Mouse (Mus musculus) testis, adult 2 months (tissue): Measurements from ENCODE around the gene Entpd7. TPM values are rescaled to one million over a fixed set of nuclear protein-coding genes. Genes with fewer than 3 reads are reported as not detected.

ENCODE experiments used
- H3K27ac ChIP-seq: fragments of 200-500 bp; 2 replicates; pipeline ENCODE4 v1.5.1; 2012; ENCODE audit warnings: low read depth, low read length; ENCODE audit not compliant: control insufficient read depth, insufficient read depth
- H3K27me3 ChIP-seq: fragments of 200-500 bp; 2 replicates; pipeline ENCODE4 v1.6.1; 2012; ENCODE audit warnings: mild to moderate bottlenecking, low read length, moderate library complexity; ENCODE audit not compliant: control insufficient read depth, insufficient read depth
- H3K36me3 ChIP-seq: fragments of 200-500 bp; 2 replicates; pipeline ENCODE4 v1.6.1; 2012; ENCODE audit warnings: mild to moderate bottlenecking, low read length; ENCODE audit not compliant: control insufficient read depth, insufficient read depth
- H3K4me1 ChIP-seq: fragments of 200-500 bp; 2 replicates; pipeline ENCODE4 v1.6.1; 2012; ENCODE audit warnings: low read length; ENCODE audit not compliant: control insufficient read depth, insufficient read depth
- H3K4me3 ChIP-seq: fragments of 200-500 bp; 2 replicates; pipeline ENCODE4 v1.5.1; 2012; ENCODE audit warnings: low read depth, mild to moderate bottlenecking, low read length, moderate library complexity, mixed read lengths; ENCODE audit not compliant: control insufficient read depth
- CTCF ChIP-seq: fragments of 200-500 bp; IDR thresholded peaks from 2 replicates; pipeline ENCODE4 v1.5.1; 2012; ENCODE audit warnings: low read depth, mild to moderate bottlenecking, inconsistent platforms, low read length, moderate library complexity; ENCODE audit not compliant: control insufficient read depth, insufficient read depth, insufficient replicate concordance
- POLR2A ChIP-seq: fragments of 200-500 bp; IDR thresholded peaks from 2 replicates; pipeline ENCODE4 v1.6.1; 2012; ENCODE audit warnings: low read depth, mild to moderate bottlenecking, inconsistent platforms, low read length, moderate library complexity; ENCODE audit not compliant: control insufficient read depth
- polyA plus RNA-seq: library from polyadenylated mRNA; depleted of rRNA; stranded (reverse); fragments of >200 nt; gene quantifications from 2 replicates; pipeline ENCODE4 v1.2.3, GENCODE M21; 2012

Entpd7 gene
- polyA plus RNA-seq, 1 experiment, result 1.5 TPM

DNA sequence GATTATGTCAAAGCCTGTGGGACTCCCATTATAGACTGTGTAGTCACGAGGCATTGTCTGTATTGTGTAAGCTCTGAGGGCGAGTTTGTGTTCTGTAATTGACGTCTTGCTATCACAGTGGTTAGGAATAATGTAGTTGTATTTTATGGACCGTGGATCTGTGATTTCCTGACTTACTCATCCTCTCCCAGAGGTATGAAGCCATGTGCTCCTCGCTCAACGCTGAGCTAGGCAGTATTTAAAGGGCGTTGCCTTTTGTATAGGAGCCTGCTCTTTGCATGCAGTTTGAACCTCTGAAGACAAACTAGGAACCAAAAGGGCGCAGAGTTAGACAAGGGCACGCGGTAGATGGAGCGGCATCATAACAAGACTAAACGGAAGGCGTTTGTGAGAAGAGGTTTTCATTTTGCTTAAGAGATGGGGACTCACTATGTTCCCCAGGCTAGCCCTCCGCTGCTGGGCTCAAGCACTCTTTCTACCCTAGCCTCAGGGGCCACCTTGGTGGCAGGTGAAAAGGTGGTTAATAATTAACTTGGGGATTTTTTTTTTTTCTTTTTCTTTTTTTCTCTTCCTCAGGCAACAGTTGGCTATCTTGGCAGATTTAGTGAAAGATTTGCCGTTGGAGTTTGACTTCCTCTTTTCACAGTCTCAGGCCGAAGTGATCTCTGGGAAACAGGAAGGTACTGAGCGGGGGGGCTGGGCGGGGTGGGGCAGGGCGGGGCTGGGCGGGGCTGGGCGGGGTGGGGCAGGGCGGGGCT, 21.9 kb downstream of the Entpd7 start:
- no peaks in the 10 kb centered on the region for H3K36me3 ChIP-seq
- H3K27me3 ChIP-seq, result no peaks in the 10 kb centered on the region
- peaks cover 6% of the 10 kb centered on the region for H3K4me1 ChIP-seq
- H3K27ac ChIP-seq, result peak overlapping the region; percentile 88
- H3K4me3 ChIP-seq, result peak overlapping the region; percentile 83
- no peak for TF ChIP-seq CTCF
- TF ChIP-seq POLR2A, result no peak

DNA sequence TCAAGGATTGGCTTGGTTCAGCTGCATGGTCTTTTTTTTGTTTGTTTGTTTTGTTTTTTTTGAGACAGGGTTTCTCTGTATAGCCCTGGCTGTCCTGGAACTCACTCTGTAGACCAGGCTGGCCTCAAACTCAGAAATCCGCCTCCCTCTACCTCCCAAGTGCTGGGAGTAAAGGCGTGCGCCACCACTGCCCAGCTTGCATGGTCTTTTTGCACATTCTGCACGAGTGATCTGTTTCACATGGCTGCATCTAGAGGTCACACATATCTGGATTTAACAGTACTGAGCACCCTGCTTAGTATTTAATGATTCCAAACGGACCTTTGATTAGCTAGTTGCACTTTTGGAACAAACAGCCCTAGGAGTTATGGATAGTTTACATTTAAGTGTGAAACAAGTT, 22.5 kb downstream of the Entpd7 start:
- Histone ChIP-seq H3K4me3 (no peak overlapping the region), H3K4me1 (peaks cover 6% of the 10 kb centered on the region)
- no peak for TF ChIP-seq CTCF
- TF ChIP-seq POLR2A, result no peak

DNA sequence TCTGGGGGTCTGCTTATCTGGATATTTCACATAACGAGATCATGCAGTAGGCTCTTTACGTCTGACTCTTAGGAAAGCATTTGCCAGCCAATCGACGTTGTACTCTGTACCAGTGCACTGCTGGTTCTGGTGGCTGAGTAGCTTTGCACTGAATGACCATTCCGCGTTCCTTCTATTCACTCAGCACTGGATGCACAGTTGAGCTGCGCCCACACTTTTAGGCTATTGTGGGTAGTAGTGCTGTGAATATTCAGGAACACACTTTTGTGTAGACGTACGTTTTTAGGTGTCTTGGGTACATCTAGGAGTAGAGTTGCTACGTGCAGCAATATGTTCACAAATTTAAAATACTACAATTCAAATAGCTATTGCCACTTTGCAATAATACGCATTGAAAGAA, 30.6 kb downstream of the Entpd7 start:
- no peak overlapping the region for H3K27ac ChIP-seq
- TF ChIP-seq CTCF, result no peak
- no peak for TF ChIP-seq POLR2A
- H3K4me1 ChIP-seq, result no peaks in the 10 kb centered on the region
- H3K27me3 ChIP-seq, result no peaks in the 10 kb centered on the region
- H3K36me3 ChIP-seq, result no peaks in the 10 kb centered on the region
- no peak overlapping the region for H3K4me3 ChIP-seq

More for the DNA sequence above, 22.5 kb downstream of the Entpd7 start:
- H3K27ac ChIP-seq, result no peak overlapping the region
- H3K27me3 ChIP-seq, result no peaks in the 10 kb centered on the region
- H3K36me3 ChIP-seq, result no peaks in the 10 kb centered on the region

DNA sequence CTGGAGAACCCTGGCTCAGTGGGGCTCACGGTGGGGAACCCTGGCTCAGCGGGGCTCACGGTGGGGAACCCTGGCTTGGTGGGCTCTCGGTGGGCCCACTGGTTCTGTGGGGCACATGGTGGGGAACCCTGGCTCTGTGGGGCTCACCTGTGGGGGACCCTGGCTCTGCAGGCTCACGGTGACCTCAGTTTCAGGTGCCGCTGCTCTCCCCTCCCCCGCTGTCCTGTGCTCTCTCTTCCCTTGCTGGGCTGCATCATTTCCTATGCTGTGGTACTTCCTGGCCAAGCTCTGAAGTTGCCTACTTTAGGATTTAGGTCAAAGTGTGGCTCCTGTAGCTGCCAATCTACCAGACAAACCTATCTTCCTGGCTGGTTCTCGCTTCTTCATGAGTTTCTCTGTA, 33.4 kb downstream of the Entpd7 start:
- H3K36me3 ChIP-seq, result no peaks in the 10 kb centered on the region
- no peaks in the 10 kb centered on the region for H3K4me1 ChIP-seq
- no peaks in the 10 kb centered on the region for H3K27me3 ChIP-seq

DNA sequence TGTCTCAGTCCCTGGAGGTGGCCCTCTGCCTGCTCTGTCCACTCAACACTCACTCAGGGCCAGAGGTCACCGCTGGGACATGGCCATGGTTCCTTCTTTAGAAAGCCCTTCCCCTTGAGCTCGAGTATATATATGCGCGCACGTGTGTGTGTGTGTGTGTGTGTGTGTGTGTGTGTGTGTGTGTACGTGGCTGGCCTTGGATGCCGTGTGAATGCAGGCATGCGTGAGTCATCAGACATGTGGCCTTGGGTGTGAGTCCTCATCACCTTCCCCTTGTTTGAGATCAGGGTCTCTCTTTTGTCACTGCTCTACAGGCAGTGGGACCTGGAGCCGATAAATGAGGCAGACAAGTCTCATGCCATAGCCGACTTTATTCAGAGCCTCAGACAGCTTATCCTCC, 34.0 kb downstream of the Entpd7 start:
- H3K36me3 ChIP-seq, result no peaks in the 10 kb centered on the region
- TF ChIP-seq POLR2A (no peak), CTCF (no peak)
- H3K4me3 ChIP-seq, result no peak overlapping the region
- H3K4me1 ChIP-seq, result no peaks in the 10 kb centered on the region
- no peak overlapping the region for H3K27ac ChIP-seq
- no peaks in the 10 kb centered on the region for H3K27me3 ChIP-seq

More for the DNA sequence above, 33.4 kb downstream of the Entpd7 start:
- no peak for TF ChIP-seq POLR2A
- no peak for TF ChIP-seq CTCF
- Histone ChIP-seq H3K4me3 (no peak overlapping the region), H3K27ac (no peak overlapping the region)

DNA sequence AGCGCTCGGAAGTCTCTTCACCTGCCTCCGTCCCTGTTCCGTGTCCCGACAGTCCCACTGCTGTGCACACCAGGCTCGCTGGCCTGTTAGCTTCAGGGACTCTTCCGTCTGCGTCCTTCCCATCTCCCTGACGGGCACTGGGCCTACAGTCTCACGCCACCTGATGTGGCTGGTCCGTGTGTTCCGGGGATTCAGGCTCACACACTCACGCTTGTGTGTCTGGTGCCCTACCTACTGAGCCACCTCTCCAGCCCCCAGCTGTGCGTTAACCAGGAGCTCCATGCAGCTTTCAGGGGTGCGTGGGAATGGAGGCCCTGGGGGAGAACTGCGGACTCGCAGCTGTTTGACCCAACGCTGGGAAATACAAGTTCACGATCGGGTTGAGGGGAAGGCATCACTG, 34.7 kb downstream of the Entpd7 start:
- Histone ChIP-seq H3K4me1 (no peaks in the 10 kb centered on the region), H3K36me3 (no peaks in the 10 kb centered on the region), H3K4me3 (no peak overlapping the region), H3K27me3 (no peaks in the 10 kb centered on the region), H3K27ac (no peak overlapping the region)
- no peak for TF ChIP-seq POLR2A
- no peak for TF ChIP-seq CTCF

DNA sequence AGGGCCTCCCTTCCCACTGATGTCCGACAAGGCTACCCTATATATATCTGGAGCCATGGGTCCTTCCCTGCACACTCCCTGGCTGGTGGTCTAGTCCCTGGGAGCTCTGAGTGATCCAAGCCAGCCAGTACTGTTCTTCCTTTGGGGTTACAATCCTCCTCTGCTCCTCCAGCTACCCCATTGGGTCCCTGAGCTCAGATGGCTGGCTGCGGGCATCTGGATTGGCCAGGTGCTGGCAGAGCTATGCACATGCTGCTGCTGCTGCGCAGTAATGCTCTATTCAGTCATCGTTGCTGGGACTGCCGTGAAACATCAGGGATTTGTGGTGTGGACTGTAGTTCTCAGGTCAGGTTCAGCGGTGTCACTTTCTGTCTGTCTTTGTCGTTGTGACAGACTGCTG, 35.3 kb downstream of the Entpd7 start:
- Histone ChIP-seq H3K4me1 (no peaks in the 10 kb centered on the region), H3K27me3 (no peaks in the 10 kb centered on the region), H3K36me3 (no peaks in the 10 kb centered on the region), H3K27ac (no peak overlapping the region), H3K4me3 (no peak overlapping the region)
- no peak for TF ChIP-seq POLR2A
- TF ChIP-seq CTCF, result no peak
